Mouse (Mus musculus) heart, adult 2 months (tissue): ENCODE measurements around the gene Mlf2. TPM values are rescaled to one million over a fixed set of nuclear protein-coding genes. Genes with fewer than 3 reads are reported as not detected.

Experiments used
- DNase-seq, 2 experiments: peaks; one replicate each; pipeline ENCODE4 v3.0.0; 2021
- H3K27ac ChIP-seq: fragments of 200-600 bp; 2 replicates; pipeline ENCODE4 v1.8.1; 2022
- H3K27me3 ChIP-seq: fragments of 200-500 bp; 2 replicates; pipeline ENCODE4 v1.6.1; 2012; ENCODE audit warnings: mild to moderate bottlenecking, low read length, inconsistent platforms, mixed read lengths; ENCODE audit not compliant: control insufficient read depth, insufficient read depth
- H3K36me3 ChIP-seq: fragments of 200-500 bp; 2 replicates; pipeline ENCODE4 v1.6.1; 2012; ENCODE audit warnings: low read length, inconsistent platforms; ENCODE audit not compliant: control insufficient read depth, insufficient read depth
- H3K4me1 ChIP-seq: fragments of 200-500 bp; 2 replicates; pipeline ENCODE4 v1.6.1; 2011; ENCODE audit warnings: low read length; ENCODE audit not compliant: control insufficient read depth, insufficient read depth
- H3K4me3 ChIP-seq: fragments of 200-600 bp; 2 replicates; pipeline ENCODE4 v1.8.1; 2022
- H3K79me2 ChIP-seq: fragments of 200-500 bp; replicated peaks from 2 replicates; pipeline ENCODE4 v1.6.1; 2012; ENCODE audit warnings: mild to moderate bottlenecking, inconsistent platforms, low read length, moderate library complexity, mixed read lengths; ENCODE audit not compliant: control insufficient read depth, insufficient read depth
- H3K9ac ChIP-seq: fragments of 200-500 bp; 2 replicates; pipeline ENCODE4 v1.6.1; 2012; ENCODE audit warnings: low read depth, mild to moderate bottlenecking, control low read depth, inconsistent platforms, low read length, mixed read lengths
- CTCF ChIP-seq: fragments of 200-600 bp; IDR thresholded peaks from 2 replicates; pipeline ENCODE4 v1.8.1; 2022; ENCODE audit warnings: antibody characterized with exemption, mild to moderate bottlenecking, moderate library complexity
- EP300 ChIP-seq: fragments of 200-500 bp; IDR thresholded peaks from 2 replicates; pipeline ENCODE4 v1.6.1; 2011; ENCODE audit warnings: low read depth, low read length, control low read depth; ENCODE audit not compliant: insufficient read depth
- POLR2A ChIP-seq: fragments of 200-500 bp; IDR thresholded peaks from 2 replicates; pipeline ENCODE4 v1.6.1; 2011; ENCODE audit warnings: mild to moderate bottlenecking, low read depth, low read length, control low read depth; ENCODE audit not compliant: insufficient read depth
- WGBS: fragments of 180-500 bp; shearing (Covaris S2); methylation state at CpG from one replicate; pipeline ENCODE4 v1.1.7; 2018; 5-methylcytosine and 5-hydroxymethylcytosine counted together
- intact Hi-C: fragments of 180-260 bp; cut with DNase I; formaldehyde crosslinking; loops from one replicate; pipeline ENCODE4 v1.15.1; 2025
- long read RNA-seq: library from polyadenylated mRNA; stranded (forward); transcript quantifications from one replicate; pipeline ENCODE4 v2.0.0, GENCODE M21; 2021
- polyA plus RNA-seq: library from polyadenylated mRNA; depleted of rRNA; stranded (reverse); fragments of >200 nt; gene quantifications from 2 replicates; pipeline ENCODE4 v1.2.3, GENCODE M21; 2012; rRNA removed
- total RNA-seq, 2 experiments: library from RNA; stranded (reverse); gene quantifications; 2 replicates each; pipeline ENCODE4 v1.2.3; 2021

The Mlf2 gene
- total RNA-seq: 100 to 1,000 TPM; 179 to 194 TPM
- polyA plus RNA-seq: 259 and 275 TPM in 2 replicates
- long read RNA-seq, transcript Mlf2-202 (9 exons, 1,475 nt): major isoform, 192 of 219 reads
- long read RNA-seq, partial matches to known transcripts: 13 of 219 reads
- long read RNA-seq, other reads (novel, unspliced or antisense): 10 of 219 reads

DNA sequence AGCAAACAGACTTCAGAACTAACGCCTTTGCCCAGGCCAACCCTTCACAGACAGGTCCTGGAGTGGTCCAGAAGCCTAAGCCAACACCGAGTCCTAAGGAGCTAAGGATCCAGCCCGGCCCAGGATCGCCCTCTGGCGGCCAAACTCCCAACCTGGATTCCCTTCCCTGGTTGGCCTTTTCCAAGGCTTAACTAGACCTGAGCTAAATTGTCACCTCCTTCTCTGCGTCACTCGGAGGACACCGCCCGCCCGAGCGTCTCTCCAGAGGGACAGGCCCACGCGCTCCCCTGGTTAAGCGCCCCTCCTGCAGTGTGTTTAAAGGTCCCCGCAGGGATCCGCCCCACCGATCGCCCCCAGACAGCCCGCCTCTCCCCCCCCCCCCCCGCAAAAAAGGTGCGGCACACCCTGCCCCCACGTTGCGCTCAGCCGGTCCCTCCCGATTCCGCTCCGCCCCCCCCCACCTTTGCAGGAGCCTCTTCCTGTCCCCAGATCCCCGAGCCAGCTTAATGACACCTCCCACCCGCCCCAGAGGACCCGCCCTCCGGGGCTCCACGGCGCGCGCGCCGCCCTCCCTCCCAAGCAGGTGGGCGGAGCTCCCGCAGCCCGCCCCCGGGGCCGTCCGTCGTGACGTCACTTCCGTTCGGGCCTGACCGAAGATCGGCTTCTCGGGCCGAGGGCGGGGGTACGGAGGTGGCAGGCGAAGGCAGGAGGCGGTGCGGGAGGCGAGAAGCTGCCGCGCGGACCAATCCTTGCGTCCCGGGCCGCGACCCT lies at the start of gene Mlf2:
Gene Mlf2 (plus strand): TSS at position 633 of the 771 bp plus-strand sequence.
- peaks cover 10% of the 10 kb centered on the region for H3K4me1 ChIP-seq
- peak; percentile 99 for DNase-seq
- TF ChIP-seq POLR2A (peak; percentile 80), EP300 (peak; percentile 98), CTCF (peak; percentile 96; the same call in 1 of the 2 replicates)
- H3K27ac ChIP-seq: peak within 1 kb of the TSS; percentile 96
- peak within 1 kb of the TSS; percentile 98 for H3K4me3 ChIP-seq
- WGBS: under 1% methylated on average over 58 of the region's 64 CpGs
- intact Hi-C loops: loop anchor here (1.0 to 2.0 kb wide), 5 partner anchors 14 to 78 kb away; partner anchors contain the start of genes Cops7a and Zfp384
- H3K9ac ChIP-seq: peak within 1 kb of the TSS; percentile 98
- peaks cover 4% of the 10 kb centered on the region for H3K36me3 ChIP-seq
- H3K27me3 ChIP-seq: no peaks in the 10 kb centered on the region
- no peaks in the 10 kb centered on the region for H3K79me2 ChIP-seq

DNA sequence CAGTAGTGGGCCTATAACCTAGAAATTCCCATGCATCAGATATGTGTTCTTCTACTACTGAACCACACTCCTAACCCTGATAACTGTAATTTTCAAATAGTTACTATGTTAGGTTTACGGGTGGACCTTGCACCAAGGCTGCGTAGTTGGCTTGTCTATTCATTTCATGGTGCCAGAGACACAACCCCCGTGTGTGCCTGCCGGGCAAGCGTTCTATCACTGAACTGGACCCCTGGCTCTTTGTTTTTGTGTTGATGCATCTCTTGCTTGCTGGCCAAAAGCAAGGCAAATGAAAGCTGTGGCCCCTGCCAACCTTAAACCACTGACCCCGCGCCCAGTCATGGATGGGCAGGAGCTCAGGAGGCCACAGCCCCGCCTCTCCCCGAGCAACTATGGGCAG lies 49.4 kb upstream of the Mlf2 start:
- Histone ChIP-seq H3K79me2 (no peaks in the 10 kb centered on the region), H3K4me1 (peaks cover 3% of the 10 kb centered on the region; the same call in 1 of the 2 replicates), H3K4me3 (no peak overlapping the region), H3K36me3 (no peaks in the 10 kb centered on the region), H3K9ac (no peak overlapping the region), H3K27ac (no peak overlapping the region), H3K27me3 (no peaks in the 10 kb centered on the region)
- intact Hi-C loops: no loop called here
- 93% methylated on average over 9 of the region's 9 CpGs for WGBS
- TF ChIP-seq CTCF (no peak), POLR2A (no peak), EP300 (no peak)
- no peak for DNase-seq

DNA sequence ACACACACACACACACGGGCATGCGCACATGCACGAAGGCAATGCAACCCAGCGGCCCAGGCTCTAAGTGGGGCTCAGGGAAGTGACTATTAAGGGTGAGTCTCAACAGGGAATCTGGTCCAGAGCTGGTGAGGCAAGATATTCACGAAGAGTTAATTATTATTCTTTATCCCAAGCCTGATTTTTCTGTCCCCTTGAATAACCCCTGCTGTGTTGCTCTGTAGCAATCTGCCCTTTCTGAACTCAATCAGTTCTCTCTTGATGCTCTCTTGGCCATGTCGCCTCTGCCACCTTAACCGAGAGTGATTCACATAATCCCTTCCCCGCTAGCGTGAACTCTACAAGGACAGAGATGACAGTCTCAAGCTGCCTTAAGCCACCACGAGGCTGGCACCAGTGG lies 47.8 kb upstream of the Mlf2 start:
- Histone ChIP-seq H3K27me3 (no peaks in the 10 kb centered on the region), H3K36me3 (no peaks in the 10 kb centered on the region), H3K4me1 (peaks cover 3% of the 10 kb centered on the region; the same call in 1 of the 2 replicates), H3K9ac (no peak overlapping the region), H3K27ac (no peak overlapping the region), H3K4me3 (no peak overlapping the region), H3K79me2 (no peaks in the 10 kb centered on the region)
- WGBS: 88% methylated on average over 10 of the region's 10 CpGs
- TF ChIP-seq POLR2A (no peak), EP300 (no peak), CTCF (no peak)
- intact Hi-C loops: no loop called here
- DNase-seq: no peak

DNA sequence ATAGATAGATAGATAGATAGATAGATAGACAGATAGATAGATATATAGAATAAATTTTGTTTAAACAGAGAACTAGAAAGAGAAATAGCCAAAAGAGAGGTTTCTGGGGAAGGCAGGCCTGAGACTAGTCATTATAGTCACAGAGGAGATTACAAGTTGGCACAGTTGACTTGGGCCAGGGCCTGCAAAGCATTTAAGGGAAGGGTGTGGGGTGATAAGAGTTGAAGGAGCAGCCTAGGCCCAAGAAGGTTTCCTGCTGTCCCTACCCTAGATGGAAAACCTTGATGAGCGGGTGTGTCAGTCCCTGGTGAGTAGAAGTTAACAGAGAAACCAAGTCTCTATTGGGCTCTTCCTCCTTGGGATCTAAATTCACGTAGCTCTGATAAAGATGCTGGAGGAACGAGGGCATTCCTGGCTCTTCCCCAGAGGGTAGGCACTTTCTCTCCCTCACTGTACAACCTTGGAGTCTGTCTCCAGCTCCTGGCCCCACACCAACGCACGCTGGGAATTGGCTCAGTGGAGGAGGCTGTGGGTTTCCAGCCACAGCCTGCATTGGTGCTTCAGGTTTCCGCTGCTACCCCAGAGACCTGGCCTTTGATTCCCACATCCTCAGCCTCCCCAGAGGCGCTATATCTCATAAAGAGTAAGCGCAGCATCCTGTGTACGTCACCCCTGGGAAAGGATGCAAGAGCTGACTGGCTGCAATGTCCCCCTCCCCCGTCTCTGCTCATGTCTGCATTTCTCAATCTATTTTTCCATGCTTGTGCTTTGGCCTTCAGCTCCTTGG lies 46.3 kb upstream of the Mlf2 start:
- no peak for TF ChIP-seq CTCF
- TF ChIP-seq POLR2A: no peak
- no peak for TF ChIP-seq EP300

DNA sequence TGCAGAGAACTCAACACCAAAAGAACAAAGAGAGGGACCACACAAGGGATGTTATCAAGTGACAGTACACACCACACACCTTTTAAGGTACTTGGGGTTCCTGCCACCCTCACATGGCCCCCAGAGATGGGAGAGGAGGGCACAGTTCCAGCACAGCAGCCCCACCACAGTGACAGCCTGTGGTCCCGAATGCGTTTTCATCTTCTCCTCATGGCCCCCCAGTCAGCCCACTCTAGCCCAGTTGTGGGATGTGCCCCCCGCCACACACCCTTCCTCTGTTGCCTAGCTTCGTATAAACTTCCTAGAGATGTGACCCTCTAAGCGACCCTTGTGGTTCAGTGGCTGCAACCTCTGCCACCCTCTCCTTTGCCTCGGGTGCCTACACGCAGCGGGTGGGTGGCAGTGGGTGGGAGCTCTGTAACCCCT lies 45.2 kb upstream of the Mlf2 start:
- no peaks in the 10 kb centered on the region for H3K79me2 ChIP-seq
- no peak overlapping the region for H3K27ac ChIP-seq
- H3K9ac ChIP-seq: no peak overlapping the region
- 93% methylated on average over 8 of the region's 8 CpGs for WGBS
- H3K4me1 ChIP-seq: peaks cover 3% of the 10 kb centered on the region; the same call in 1 of the 2 replicates
- no peak for DNase-seq
- TF ChIP-seq POLR2A: no peak
- TF ChIP-seq EP300: no peak
- TF ChIP-seq CTCF: no peak
- no peaks in the 10 kb centered on the region for H3K36me3 ChIP-seq
- no peaks in the 10 kb centered on the region for H3K27me3 ChIP-seq
- intact Hi-C loops: no loop called here
- H3K4me3 ChIP-seq: no peak overlapping the region

More for the DNA sequence above, 46.3 kb upstream of the Mlf2 start:
- Histone ChIP-seq H3K4me1 (peaks cover 3% of the 10 kb centered on the region; the same call in 1 of the 2 replicates), H3K9ac (no peak overlapping the region), H3K4me3 (no peak overlapping the region), H3K27ac (peak overlapping the region; percentile 32), H3K79me2 (no peaks in the 10 kb centered on the region), H3K36me3 (no peaks in the 10 kb centered on the region), H3K27me3 (no peaks in the 10 kb centered on the region)
- DNase-seq: peak; percentile 48 to 59
- intact Hi-C loops: no loop called here
- WGBS: 32% methylated on average over 10 of the region's 10 CpGs
